Mouse (Mus musculus) gastrocnemius, postnatal 10 days (tissue): Measurements from ENCODE around the gene Syt3. TPM values are rescaled to one million over a fixed set of nuclear protein-coding genes. Genes with fewer than 3 reads are reported as not detected.

Experiments used
- DNase-seq: peaks from one replicate; pipeline ENCODE4 v3.0.0; 2021; ENCODE audit warnings: mixed read lengths
- total RNA-seq, 2 experiments: library from RNA; stranded (reverse); gene quantifications; 2 replicates each; pipeline ENCODE4 v1.2.3; 2021

Gene Syt3
- total RNA-seq, 2 experiments from 2014 or later = 0.38 to 0.41 TPM

DNA sequence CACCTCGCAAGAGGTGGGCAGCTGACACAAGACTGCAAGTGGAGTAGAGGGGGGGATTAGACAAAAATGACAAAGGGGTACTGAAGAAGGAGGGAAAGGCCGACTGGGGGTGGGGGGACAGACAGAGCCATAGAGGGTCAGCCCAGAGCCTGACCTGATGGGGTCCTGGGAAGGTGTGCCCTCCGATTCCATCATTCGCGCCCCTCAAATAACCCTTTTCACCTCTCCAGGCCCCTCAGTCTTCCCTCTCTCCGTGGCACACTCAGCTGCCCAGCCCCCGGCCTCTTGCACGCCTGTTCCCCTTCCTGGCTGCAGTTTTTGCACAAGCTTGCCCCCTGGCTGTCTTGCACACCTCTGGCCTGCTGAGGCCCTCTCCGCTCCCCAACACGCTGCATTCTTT lies 26.4 kb upstream of the Syt3 start:
- DNase-seq = no peak

DNA sequence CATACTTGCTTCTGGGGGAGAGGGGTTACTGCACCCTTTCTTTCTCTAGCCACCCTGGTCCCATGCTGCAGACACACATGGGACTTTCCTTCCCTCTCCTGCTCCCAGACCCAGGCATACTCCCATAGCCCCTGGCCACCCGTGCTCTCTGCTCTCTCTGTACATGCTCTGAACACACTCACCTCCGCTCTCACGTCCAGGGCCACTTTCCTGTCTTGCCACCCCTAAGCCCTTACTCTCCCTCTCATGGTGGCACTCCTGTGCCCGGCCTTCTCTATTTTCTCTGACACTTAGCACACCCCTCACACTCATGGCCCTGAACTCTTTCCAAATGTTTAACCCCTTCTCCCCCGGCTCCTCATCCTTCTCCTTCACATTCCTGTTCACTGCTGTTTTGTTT lies 25.9 kb upstream of the Syt3 start:
- no peak for DNase-seq

DNA sequence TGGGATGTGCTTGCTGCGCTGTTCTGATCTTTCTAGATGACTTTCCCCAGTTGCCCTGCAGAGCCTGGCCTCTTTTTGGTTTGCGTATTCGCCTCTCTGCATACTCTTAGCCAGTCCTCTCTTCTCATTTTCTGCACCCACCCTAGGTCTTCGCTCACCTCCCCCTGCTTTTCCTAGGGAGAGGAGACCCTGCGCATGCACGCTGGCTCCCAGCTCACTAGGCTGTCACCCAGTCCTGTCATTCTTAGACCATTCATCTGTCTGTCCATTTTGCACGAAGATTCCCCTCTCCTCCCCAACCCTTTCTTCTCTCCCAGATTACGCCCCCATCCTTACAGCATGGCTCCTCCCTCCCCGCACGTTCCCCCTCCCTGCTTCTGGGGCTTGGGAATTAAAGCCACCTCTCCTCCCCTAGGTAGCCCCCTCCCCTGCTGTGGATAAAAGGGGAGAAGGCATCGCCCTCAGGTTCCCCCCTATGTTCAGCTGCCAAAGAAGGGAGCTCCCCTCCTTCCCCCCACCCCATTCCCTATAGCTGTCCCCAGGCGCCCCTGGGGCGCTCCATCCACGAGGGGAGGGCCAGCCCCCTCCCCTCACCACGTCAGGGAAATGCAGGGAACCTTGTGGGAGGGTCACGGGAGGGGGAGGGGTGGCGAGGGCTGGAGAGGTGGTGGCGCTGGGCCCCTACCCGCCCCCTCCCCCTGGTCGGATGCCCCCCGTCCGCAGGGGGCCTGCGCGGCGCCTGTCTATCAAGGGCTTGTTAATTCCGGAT lies 24.8 kb upstream of the Syt3 start:
- DNase-seq = no peak

DNA sequence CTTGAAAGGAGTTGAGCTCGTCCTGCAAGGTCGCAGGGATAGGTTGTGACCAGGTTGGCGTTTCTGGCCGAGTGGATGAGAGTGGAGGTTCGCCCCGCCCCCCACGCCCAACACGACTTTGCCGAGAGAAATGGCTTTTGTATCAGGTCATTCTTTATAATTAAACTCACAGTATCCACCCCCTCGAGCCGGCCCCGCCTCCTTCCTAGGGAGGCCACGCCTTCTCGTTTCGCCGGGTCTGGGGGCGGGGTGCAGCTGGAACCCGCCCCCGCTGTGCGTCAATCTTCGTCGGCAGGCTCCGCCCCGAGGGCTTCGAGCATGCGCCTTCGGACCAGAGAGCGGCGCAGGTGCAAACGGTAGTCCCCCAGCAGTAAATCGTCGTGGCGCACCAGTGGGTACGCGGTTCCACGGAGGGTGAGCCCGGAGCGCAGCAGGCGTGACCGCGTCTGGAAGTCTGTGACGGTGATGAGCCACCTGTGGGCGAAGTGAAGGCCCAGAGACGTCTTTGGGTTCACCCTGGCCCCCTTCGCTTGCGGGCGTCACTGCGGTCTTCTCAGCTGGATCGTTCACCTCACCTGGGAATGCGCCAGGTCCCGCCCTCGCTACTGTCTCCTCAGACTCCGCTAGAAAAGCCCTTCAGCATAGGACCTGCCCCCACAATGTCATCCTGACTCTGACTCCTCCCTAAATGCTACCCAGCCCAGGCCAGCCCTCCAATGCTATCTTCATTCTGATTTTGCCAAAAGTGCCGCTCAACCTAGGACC lies 23.8 kb upstream of the Syt3 start:
- peak; percentile 81 for DNase-seq

DNA sequence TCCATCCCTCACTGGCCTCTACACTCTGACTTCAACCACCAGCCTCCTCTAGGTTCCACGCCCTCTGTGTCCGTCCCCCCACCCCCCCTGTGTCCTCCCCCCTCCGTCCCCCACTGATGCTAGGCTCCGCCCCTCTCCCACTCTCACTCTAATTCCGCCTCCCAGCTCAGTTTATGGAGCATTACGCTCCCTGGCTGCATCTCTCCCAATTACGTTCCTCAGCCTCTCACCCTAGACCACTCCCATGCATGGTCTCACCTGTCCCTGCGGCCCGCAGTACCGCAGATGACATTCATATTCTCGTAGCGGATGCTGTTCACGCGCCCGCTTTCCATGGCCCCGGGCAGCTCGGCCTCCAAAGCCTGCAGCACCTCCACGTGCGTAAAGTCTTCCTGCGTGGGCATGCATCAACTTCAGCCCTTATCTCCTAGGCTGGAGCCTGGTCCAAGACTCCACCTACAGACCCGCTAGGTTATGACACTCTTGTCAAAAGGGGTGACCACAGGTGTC lies 23.1 kb upstream of the Syt3 start:
- no peak for DNase-seq

DNA sequence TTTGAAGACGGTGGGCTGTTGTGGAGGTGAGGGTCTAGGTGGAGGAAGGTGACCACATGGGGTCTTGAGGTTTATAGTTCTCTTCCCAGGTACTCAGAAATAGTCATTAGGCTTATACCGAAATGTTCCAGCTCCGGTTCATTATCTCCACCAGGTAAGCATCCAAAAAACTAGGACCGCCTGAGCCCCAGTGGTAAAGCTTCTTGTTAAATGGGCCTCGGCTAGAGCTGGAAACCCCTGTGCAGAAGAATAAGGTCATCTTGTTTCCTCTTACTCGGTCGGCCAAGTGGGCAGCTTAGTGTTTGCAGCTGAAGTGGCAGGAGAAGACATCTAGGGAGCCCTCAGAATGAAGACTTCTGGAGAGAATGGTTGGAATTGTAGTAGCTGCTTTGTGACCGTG lies 11.2 kb upstream of the Syt3 start:
- DNase-seq = no peak

DNA sequence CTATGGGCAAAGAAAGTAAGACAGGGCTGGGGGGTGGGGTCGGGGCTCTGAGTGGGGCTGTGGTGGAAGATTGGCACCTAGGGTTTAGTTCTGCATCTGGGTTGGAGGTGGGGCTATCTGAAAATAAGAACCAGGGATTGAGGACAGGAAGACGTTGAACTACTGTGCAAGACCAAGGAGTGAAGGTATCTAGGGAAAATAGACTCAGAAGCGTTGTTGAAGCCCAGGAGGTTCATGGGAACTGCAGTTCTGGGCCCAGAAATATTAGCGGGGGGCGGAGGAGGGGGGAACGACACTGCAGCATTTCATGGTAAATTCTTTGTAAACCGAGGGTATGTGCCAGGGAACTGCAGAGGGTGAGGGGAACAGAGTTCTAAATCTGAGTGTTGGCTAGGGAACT lies 10.4 kb upstream of the Syt3 start:
- no peak for DNase-seq

DNA sequence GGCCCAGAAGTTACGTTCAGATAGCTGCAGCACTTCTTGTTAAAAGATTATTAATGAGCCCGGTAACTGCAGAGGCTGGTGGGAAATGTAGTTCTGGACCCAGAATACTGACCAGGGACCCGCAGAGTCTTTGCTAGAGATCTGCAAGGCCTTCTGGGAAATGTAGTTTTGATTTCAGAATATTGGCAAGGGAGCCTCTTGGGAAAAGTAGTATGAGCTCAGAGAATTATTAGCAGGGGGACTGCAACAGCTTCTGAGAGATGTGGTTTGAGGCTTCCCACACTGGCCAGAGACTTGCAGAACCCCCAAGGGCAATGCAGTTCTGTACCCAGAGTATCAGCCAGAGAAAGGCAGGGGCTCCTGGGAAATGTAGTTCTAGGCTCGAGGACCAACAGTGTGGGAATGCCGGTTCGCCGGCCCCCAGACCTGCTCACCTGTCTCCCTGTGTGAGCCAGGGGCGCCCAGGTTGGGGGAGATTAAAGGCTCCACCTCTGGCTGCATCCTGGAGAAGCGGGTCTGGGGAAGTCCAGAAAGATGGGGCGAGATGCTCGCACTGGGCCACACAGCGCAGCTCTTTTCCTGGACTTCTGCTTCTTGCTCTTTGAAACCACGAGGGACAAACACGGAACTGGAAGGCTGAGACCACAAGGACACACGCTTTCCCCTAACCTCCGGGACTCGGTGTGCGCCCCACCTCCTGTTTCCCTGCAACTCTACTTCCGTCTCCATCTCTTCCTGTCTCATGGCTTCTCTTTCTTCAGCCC lies 9.8 kb upstream of the Syt3 start:
- peak; percentile 49 for DNase-seq

DNA sequence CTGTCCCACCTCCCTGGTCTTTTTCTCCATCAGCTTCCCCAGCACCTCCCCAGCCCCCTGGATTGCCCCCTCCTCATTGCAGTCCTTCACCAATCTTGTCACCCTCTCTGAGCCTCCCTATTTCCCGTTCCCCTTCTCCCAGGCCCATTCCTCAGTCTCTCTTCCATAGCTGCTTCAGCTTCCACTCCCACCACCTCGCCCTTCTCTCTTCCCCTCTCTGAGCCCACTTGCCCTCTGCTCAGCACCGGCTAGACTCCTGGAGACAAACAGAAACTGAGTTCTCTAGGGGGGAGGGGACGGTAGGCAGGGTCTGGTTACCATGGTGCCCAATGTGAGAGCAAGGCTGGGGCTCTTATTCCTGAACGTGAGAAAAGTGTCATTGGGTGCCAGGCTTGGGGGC lies 9.1 kb upstream of the Syt3 start:
- no peak for DNase-seq

DNA sequence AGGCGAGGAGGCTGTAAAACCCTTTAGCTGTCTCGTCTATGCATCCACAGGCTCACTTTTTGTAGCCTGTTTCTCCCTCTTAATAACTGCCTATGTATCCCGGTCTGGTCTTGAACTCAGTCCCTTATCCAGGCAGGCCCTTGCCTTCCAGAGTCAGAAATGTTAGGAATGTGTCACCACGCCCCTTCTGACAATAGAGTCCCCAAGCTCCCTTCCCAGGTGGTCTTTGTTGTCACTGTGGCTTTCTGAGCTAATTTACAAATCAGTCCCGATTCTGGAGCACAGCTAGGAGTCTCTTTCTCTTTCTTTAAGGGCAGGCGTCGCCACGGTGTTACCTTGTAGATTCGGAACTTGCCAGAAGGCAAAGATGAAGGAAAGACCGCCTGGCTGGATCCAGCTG lies 8.7 kb upstream of the Syt3 start:
- DNase-seq = no peak

DNA sequence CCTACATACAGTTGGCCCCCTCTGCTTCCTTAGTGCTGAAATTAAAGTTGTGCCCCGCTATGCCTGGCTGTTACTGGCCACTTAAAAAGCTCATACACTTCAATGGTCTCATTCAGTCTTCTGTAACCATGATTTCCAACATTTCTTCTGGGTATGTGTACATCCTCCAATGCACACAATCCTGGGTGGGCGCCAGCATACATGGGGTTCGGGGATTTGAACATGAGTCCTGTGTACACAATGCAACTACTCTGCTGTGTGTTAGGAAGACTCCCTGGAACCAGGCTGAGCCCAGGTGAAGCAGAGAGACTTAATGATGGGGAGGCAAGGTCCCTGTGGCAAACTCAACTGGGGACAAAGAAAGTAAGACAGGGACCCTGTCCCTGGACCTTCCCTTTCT lies 8.1 kb upstream of the Syt3 start:
- DNase-seq = no peak

DNA sequence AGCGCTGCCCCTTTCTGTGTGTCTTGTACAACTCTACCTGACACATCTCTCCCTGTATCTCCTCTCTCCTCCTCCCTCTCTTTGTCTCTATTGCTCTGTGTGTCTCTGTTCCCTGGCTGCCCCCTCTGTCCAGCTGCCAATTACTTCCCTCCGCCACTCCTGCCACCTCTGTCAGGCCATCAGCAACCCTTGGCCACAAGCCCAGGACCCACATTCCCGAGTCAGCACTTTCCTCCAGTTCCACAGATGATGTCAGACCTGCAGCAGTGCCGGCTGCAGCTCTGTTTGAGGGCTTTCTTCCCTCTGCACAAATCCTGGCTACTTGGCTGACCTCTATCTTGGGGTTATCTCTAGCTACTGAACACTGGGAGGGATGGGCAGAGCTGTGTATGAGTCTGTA lies 5.6 kb upstream of the Syt3 start:
- no peak for DNase-seq

DNA sequence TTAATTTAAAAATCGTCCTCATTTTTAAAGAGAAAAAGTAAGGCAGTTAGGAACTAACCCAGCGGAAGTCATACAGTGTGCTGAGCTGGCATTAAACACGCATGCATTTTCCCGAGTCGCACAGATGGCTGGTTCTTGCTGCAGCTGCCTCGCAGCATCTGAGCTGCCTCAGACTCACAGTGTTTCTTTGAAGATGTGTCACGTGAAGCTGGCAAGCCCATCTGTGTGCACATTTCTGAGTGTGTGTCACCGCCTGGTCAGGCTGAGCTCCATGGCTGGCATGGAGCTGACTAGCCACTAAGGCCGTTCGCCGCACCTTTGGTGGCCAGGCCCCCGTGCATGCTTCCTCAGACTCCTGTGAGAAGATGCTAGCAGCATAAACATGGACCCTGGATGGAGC lies 1.4 kb upstream of the Syt3 start:
- DNase-seq = no peak

DNA sequence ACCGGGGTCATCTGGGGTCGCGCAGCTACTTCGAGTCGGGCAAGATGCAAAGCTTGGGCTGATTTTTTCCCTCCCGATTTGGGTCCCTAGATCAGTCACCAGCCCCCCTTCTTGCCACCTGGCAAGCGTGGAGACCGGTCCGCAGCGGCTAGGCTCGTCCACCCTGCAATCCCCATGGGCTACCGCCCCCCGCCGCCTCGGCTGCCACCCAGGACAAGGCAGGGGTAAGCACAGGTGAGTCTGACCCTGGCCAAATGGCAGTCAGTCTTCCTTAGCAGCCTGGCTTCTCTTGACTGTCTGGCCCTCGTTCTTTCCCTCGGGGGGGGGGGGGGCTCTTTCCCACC lies 786 bp downstream of the Syt3 start:
- no peak for DNase-seq

DNA sequence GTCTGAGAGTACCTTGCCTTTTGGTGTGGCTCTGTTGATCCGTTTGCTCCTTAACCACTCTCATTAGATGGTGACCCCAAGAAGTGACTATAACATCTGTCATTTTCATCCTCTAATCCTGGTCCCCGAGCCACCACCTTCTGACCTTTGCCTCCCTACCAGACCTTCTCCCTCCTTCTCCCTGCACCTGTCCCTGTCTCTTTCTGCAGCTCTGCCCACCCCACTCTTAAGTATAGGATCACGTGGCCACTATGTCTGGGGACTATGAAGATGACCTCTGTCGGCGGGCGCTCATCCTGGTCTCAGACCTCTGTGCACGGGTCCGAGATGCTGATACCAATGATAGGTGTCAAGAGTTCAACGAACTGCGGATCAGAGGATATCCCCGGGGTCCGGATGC lies 1.8 kb downstream of the Syt3 start, which contains the start of gene 1700008O03Rik:
Gene 1700008O03Rik (minus strand): TSS at position 101 of the 400 bp plus-strand sequence.
- DNase-seq = no peak

DNA sequence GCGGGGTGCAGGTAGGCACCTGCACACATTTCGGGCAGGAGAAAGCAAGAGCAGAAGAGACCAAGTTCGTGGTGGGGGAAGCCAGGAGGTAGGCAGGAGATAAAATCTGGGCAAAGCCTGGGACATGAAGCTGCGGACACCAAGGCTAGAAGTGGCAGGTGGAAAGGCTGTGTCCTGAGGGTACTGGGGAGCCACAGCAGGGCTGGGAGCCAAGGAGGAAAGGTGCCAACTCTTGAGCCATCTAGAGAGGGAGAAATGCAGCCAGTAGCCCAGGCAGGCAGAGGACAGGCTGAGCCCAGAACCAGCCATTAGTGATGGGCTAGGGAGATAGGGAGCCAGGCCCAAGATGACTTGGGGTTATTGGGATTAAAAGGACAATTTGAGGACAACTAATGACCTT lies 7.9 kb downstream of the Syt3 start:
- DNase-seq = no peak

DNA sequence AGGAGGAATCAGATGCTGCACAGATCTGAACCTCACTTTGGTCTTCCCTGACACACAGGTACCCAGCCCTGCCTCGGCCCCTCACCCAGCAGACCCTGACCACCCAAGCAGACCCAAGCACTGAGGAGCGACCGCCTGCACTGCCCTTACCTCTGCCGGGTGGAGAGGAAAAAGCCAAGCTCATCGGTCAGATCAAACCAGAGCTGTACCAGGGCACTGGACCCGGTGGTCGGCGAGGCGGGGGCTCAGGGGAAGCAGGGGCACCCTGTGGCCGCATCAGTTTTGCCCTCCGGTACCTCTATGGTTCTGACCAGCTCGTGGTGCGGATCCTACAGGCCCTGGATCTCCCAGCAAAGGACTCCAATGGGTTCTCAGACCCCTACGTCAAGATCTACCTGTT lies 8.4 kb downstream of the Syt3 start:
- no peak for DNase-seq

DNA sequence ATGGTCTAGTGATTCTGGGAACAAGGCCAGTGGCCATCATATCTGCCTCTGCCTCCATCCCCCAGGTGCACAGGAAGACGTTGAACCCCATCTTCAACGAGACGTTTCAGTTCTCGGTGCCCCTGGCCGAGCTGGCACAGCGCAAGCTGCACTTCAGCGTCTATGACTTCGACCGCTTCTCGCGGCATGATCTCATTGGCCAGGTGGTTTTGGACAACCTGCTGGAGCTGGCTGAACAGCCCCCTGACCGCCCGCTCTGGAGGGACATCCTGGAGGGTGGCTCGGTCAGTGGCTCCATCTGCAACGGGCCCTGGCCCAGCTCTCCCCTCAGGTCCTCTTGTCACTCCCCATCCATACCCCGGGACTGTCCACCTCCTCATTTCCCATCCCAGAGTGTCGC lies 9.4 kb downstream of the Syt3 start:
- no peak for DNase-seq

DNA sequence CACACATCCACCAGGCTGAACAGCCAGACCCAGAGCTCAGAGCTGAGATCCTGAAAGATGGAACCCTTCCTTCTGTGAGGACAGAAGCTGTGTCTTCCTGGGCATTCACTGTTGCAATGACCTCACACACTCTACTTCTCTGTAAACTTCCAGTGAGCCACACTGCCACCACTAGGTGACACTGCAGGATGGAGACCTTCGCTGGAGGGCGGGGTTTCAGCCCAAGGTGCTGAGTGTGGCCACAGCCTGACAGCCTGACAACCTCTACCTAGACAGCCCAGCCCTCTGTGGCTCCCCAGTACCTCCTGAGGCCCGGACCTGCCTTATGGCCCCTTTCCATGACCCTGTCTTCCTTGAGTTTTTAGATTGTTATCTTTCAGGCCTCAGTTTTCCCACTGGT lies 14.7 kb downstream of the Syt3 start:
- DNase-seq = no peak

DNA sequence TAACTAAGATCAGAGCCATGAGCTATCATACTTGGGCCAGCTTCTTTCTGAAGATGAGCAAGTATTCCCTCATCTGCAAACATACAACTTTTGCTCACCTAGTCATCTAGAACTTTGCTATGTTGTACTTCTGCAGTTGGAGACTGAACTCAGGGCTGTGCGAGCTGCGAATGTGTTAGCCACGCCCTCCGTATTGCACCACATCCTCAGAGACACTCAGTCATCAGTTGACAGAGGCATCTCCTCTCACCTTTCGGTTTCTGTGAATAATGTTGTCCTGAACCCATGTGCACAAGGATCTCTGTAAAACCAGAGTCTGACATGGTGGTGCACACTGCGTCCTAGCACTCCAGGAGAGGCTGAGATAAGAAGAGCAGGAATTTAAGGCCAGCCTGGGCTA lies 17.8 kb downstream of the Syt3 start:
- DNase-seq = no peak

DNA sequence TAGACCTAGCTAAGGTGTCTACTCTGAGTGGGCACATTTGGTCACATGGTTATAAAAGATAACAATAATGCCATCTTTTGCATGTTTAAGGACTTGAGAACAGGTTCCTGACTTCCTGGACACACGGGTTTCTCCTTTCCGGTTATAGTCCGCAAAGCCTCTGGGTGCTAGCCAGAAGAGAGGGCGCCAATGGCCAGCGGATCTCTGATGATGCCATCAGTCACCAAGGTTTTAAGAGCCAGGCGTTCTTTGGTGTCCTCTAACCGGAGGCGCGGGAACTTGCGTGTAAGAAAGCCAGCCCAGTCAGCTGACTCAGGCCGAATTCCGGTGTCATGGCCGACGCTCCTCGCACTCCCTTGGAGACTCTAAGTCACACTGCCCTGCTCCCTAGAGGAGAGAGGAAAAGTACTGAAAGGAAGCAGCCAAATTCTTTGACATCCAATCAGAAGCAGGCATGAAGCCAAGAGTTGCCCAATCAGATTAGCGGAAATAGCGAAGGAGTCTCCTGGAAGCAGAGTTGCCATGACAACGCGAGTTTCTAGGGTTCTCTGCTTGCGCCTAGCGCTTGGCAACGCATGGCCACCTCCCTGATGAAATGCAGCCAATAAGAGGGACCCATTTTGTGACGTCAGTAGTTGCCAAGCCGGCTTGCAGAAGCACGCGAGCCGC lies 21.6 kb downstream of the Syt3 start:
- peak; percentile 70 for DNase-seq

DNA sequence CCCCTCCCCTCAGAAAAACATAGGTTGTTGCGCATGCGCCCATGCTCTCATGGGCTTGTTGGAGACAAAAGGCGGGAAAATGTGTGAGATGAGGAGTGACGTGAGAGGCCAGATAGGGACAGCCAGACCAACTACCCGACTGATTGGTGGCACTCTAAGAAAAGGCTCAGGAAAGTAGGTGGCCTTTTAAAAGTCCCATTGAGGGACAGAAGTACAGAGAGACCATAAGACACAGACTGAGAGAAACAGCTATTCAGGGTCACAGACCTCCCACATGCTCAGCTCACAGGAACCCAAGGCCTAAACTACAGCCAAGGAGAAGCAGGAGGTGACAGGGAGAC lies 22.1 kb downstream of the Syt3 start:
- no peak for DNase-seq

DNA sequence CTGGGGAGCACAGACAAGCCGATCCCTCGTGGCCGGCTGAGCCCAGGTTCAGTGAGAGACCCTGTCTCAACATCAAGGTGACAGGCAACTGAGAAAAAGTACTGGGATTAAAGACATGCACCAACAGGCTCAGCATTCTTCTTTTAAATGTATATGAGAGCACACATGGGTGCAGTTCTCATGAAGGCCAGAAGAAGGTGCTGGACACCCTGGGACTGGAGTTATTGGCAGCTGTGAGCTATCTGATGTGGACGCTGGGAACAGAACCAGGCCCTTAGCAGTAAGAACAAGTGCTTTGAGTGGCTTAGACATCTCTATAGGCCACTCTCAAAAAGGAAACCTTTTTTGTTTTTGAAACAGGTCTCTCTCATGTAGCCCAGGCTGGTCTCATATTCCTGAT lies 27.2 kb downstream of the Syt3 start:
- no peak for DNase-seq
